ENCODE assay signal across 10 mouse cellular contexts in the genomic region with DNA sequence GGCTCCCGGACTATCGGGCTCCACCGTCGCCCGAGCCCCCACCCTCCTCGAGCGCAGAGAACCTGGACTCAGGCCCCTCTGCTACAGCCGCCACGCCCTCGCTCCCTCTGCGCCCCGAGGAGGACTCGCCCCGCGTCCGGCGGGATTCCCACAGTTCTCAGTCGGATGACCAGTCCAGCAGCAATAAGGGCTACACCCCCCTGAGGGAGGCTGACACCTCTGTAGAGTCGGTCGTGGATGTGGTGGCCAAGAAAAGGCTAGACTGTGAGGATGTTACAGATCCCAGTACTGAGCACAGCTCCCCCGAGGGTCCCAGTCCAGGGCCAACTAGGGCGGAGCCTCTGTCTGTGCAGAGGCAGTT. TPM values are rescaled to one million over a fixed set of nuclear protein-coding genes. Genes with fewer than 3 reads are reported as not detected.
DNase-seq lines count a peak whose midpoint lies in the region; ATAC-seq and TF ChIP-seq lines count a peak whose summit lies in the region.
"Had no signal": no experiment of that assay in that cellular context is flagged by ENCODE, and none has a peak within 500 bp of the region (broad histone marks: within the 10 kb centered on the region; RNA-seq: fewer than 3 reads in every experiment).

No protein-coding gene starts in this region.

- H3K4me3 ChIP-seq in heart, adult 2 months = peak overlapping the region; percentile 36
- H3K4me3 ChIP-seq in brown adipose tissue, adult 24 weeks (ENCODE audit: insufficient read depth, low read depth, low read length) = peak overlapping the region; percentile 36
- H3K4me3 ChIP-seq in hindbrain, embryonic 10.5 days = peak overlapping the region; percentile 61
- H3K4me3 ChIP-seq in liver, postnatal 0 days (ENCODE audit: low read depth, low read length) = peak overlapping the region; percentile 32

- intact Hi-C loops in heart, adult 2 months (cut with DNase I) = no loop called here
- intact Hi-C loops in heart, postnatal 36 days (cut with DNase I) = no loop called here

- DNase-seq in heart, adult 2 months = no peak
- no peak for DNase-seq in heart, postnatal 36 days
- DNase-seq in hindbrain, embryonic 10.5 days (ENCODE audit: low spot score) = no peak
- no peak for DNase-seq in liver, postnatal 0 days
- DNase-seq in right cerebral cortex, postnatal 4 days = no peak
- no peak for DNase-seq in kidney, adult 9 months
- DNase-seq: thymus, postnatal 14 days had no signal

- TF ChIP-seq POLR2A in heart, adult 2 months (IDR thresholded peaks at IDR 0.05; ENCODE audit: insufficient read depth, low read depth, low read length) = no peak

- H3K27me3 ChIP-seq in heart, adult 2 months (ENCODE audit: control insufficient read depth, insufficient read depth, low read length) = peaks cover 21% of the 10 kb centered on the region
- H3K27me3 ChIP-seq in hindbrain, embryonic 10.5 days (ENCODE audit: insufficient read depth, poor library complexity, severe bottlenecking) = peaks cover 69% of the 10 kb centered on the region
- H3K27me3 ChIP-seq in liver, postnatal 0 days (ENCODE audit: insufficient read depth, low read length) = peaks cover 57% of the 10 kb centered on the region

- no peaks in the 10 kb centered on the region for H3K36me3 ChIP-seq in heart, adult 2 months (ENCODE audit: control insufficient read depth, insufficient read depth, low read length)
- no peaks in the 10 kb centered on the region for H3K36me3 ChIP-seq in hindbrain, embryonic 10.5 days
- H3K36me3 ChIP-seq in liver, postnatal 0 days (replicated peaks; ENCODE audit: insufficient read depth, low read length) = no peaks in the 10 kb centered on the region

- no peak for ATAC-seq in liver, postnatal 0 days
- ATAC-seq in inflammation-experienced regulatory T-cells, adult 6 months = no peak

- no peak for TF ChIP-seq CTCF in heart, adult 2 months (IDR thresholded peaks at IDR 0.05)
- no peak for TF ChIP-seq CTCF in liver, postnatal 0 days (IDR thresholded peaks at IDR 0.05; ENCODE audit: low read depth)

- H3K4me2 ChIP-seq in liver, postnatal 0 days (ENCODE audit: low read depth, low read length) = peak overlapping the region; percentile 65

- no peak overlapping the region for H3K27ac ChIP-seq in heart, adult 2 months
- H3K27ac ChIP-seq in brown adipose tissue, adult 24 weeks (replicated peaks; ENCODE audit: low read depth, low read length) = no peak overlapping the region
- peak overlapping the region; percentile 80 for H3K27ac ChIP-seq in hindbrain, embryonic 10.5 days
- H3K27ac ChIP-seq in liver, postnatal 0 days (ENCODE audit: low read depth) = no peak overlapping the region

- H3K79me2 ChIP-seq in heart, adult 2 months (replicated peaks; ENCODE audit: control insufficient read depth, insufficient read depth, low read length) = no peaks in the 10 kb centered on the region

- H3K9ac ChIP-seq in heart, adult 2 months (ENCODE audit: low read depth, low read length) = peak overlapping the region; percentile 60
- H3K9ac ChIP-seq in liver, postnatal 0 days (replicated peaks) = no peak overlapping the region

- H3K9me3 ChIP-seq in hindbrain, embryonic 10.5 days = no peaks in the 10 kb centered on the region
- H3K9me3 ChIP-seq in liver, postnatal 0 days (ENCODE audit: low read length) = no peaks in the 10 kb centered on the region

- 3% methylated on average over 22 of the region's 22 CpGs for WGBS in heart, adult 2 months
- WGBS in hindbrain, embryonic 10.5 days = 2% methylated on average over 22 of the region's 22 CpGs
- WGBS in liver, postnatal 0 days (ENCODE audit: insufficient replicate concordance) = 6% methylated on average over 22 of the region's 22 CpGs

- peaks cover 2% of the 10 kb centered on the region; the same call in 1 of the 2 replicates for H3K4me1 ChIP-seq in heart, adult 2 months (ENCODE audit: control insufficient read depth, insufficient read depth, low read length)
- no peaks in the 10 kb centered on the region for H3K4me1 ChIP-seq in brown adipose tissue, adult 24 weeks (ENCODE audit: control insufficient read depth, insufficient read depth, insufficient read length, low read length)
- peaks cover 34% of the 10 kb centered on the region for H3K4me1 ChIP-seq in hindbrain, embryonic 10.5 days (replicated peaks)
- H3K4me1 ChIP-seq in liver, postnatal 0 days (ENCODE audit: insufficient read depth) = peaks cover 5% of the 10 kb centered on the region

- TF ChIP-seq EP300 in heart, adult 2 months (IDR thresholded peaks at IDR 0.05; ENCODE audit: insufficient read depth, low read depth, low read length) = no peak
- TF ChIP-seq EP300 in liver, postnatal 0 days (IDR thresholded peaks at IDR 0.05; ENCODE audit: low read depth) = no peak

RNA-seq across cellular contexts. Expression of gene Tmem200c, which starts 15.4 kb away (rescaled TPM):
- total RNA-seq in heart, adult 2 months (2021) = under 1 TPM in 1 of 2 experiments, not detected in 1; 0.23 TPM
- polyA plus RNA-seq in heart, adult 2 months (2012; rRNA removed) = 0.02 and 0.09 TPM in 2 replicates
- not detected for total RNA-seq in heart, postnatal 36 days (2021)
- polyA plus RNA-seq in brown adipose tissue, adult 24 weeks (2012; ENCODE audit: insufficient read depth, insufficient read length, missing spikeins) = not detected in 2 replicates
- 1.7 and 2.6 TPM in 2 replicates for polyA plus RNA-seq in hindbrain, embryonic 10.5 days (2016; fragmentation: Nextera tagmentation; extraction: Ambion mirVana)
- not detected in 2 replicates for polyA plus RNA-seq in liver, postnatal 0 days (2015; fragmentation: Nextera tagmentation; extraction: Ambion mirVana)
- polyA plus RNA-seq in inflammation-experienced regulatory T-cells, adult 6 months (2017; shearing (Covaris generic)) = not detected
- total RNA-seq: granulocyte monocyte progenitor cell, adult 5-6 weeks had no signal
